Mouse (Mus musculus) MEL (cell line): ENCODE data around the gene Sult1a1. TPM values are rescaled to one million over a fixed set of nuclear protein-coding genes. Genes with fewer than 3 reads are reported as not detected.

Experiments used
- DNase-seq: peaks from one replicate; pipeline ENCODE4 v3.0.0; 2011; ENCODE audit warnings: low read depth, low spot score
- H3K27ac ChIP-seq: 2 replicates; pipeline ENCODE4 v1.5.1; 2012; ENCODE audit warnings: low read depth, mild to moderate bottlenecking, control low read depth, low read length, moderate library complexity; ENCODE audit not compliant: control insufficient read depth
- H3K27me3 ChIP-seq, 2 experiments: fragments of 150-350 bp in 1 of 2; sonication (generic) in 1 of 2; 2 replicates each; pipeline ENCODE4 v1.6.1; 2012; ENCODE audit warnings: low read length in 2 of 2, mild to moderate bottlenecking in 2 of 2, improper control_type of control experiment in 1 of 2, moderate library complexity in 1 of 2; ENCODE audit not compliant: insufficient read depth in 2 of 2, control insufficient read depth in 1 of 2
- H3K36me3 ChIP-seq, 2 experiments: 2 replicates each; pipeline ENCODE4 v1.6.1; 2012 to 2014; ENCODE audit warnings: low read length in 2 of 2, improper control_type of control experiment in 1 of 2, inconsistent platforms in 1 of 2, mild to moderate bottlenecking in 1 of 2; ENCODE audit not compliant: insufficient read depth in 2 of 2, control insufficient read depth in 1 of 2
- H3K4me1 ChIP-seq, 2 experiments: fragments of 150-350 bp in 1 of 2; sonication (generic) in 1 of 2; 2 replicates each; pipeline ENCODE4 v1.6.1; 2012; ENCODE audit warnings: low read length in 2 of 2, improper control_type of control experiment in 1 of 2, mild to moderate bottlenecking in 1 of 2; ENCODE audit not compliant: insufficient read depth in 2 of 2, control insufficient read depth in 1 of 2
- H3K4me3 ChIP-seq, 2 experiments: fragments of 150-350 bp in 1 of 2; sonication (generic) in 1 of 2; 2 replicates each; pipeline ENCODE4 v1.5.1; 2012; ENCODE audit warnings: low read depth in 2 of 2, low read length in 2 of 2, mild to moderate bottlenecking in 2 of 2, moderate library complexity in 2 of 2, control low read depth in 1 of 2, improper control_type of control experiment in 1 of 2; ENCODE audit not compliant: control insufficient read depth in 1 of 2, insufficient read depth in 1 of 2
- H3K79me2 ChIP-seq: 2 replicates; pipeline ENCODE4 v1.6.1; 2012; ENCODE audit warnings: mild to moderate bottlenecking, low read length, moderate library complexity; ENCODE audit not compliant: control insufficient read depth, poor library complexity, insufficient read depth
- H3K9ac ChIP-seq: 2 replicates; pipeline ENCODE4 v1.6.1; 2012; ENCODE audit warnings: low read depth, mild to moderate bottlenecking, control low read depth, low read length, moderate library complexity; ENCODE audit not compliant: control insufficient read depth, poor library complexity, severe bottlenecking
- H3K9me3 ChIP-seq: fragments of 150-350 bp; sonication (generic); replicated peaks from 2 replicates; pipeline ENCODE4 v1.6.1; 2012; ENCODE audit warnings: mild to moderate bottlenecking, low read length, improper control_type of control experiment, moderate library complexity; ENCODE audit not compliant: insufficient read depth
- BHLHE40 ChIP-seq: IDR thresholded peaks from 2 replicates; pipeline ENCODE4 v1.6.1; 2012; ENCODE audit warnings: low read depth, mild to moderate bottlenecking, inconsistent platforms, low read length, improper control_type of control experiment, borderline replicate concordance
- CHD1 ChIP-seq: IDR thresholded peaks from 2 replicates; pipeline ENCODE4 v1.6.1; 2012; ENCODE audit warnings: low read depth, mild to moderate bottlenecking, inconsistent platforms, low read length, improper control_type of control experiment
- CHD2 ChIP-seq: IDR thresholded peaks from 2 replicates; pipeline ENCODE4 v1.6.1; 2011; ENCODE audit warnings: low read length, improper control_type of control experiment
- E2F4 ChIP-seq: IDR thresholded peaks from 2 replicates; pipeline ENCODE4 v1.6.1; 2011; ENCODE audit warnings: low read depth, low read length, improper control_type of control experiment, borderline replicate concordance
- ELF1 ChIP-seq: IDR thresholded peaks from 2 replicates; pipeline ENCODE4 v1.6.1; 2014; ENCODE audit warnings: low read depth, mild to moderate bottlenecking, inconsistent platforms, low read length, improper control_type of control experiment, moderate library complexity
- ETS1 ChIP-seq: IDR thresholded peaks from 2 replicates; pipeline ENCODE4 v1.6.1; 2012; ENCODE audit warnings: low read depth, mild to moderate bottlenecking, inconsistent platforms, low read length, improper control_type of control experiment, moderate library complexity
- GABPA ChIP-seq: IDR thresholded peaks from 2 replicates; pipeline ENCODE4 v1.6.1; 2012; ENCODE audit warnings: low read depth, mild to moderate bottlenecking, inconsistent platforms, low read length, improper control_type of control experiment, moderate library complexity
- GATA1 ChIP-seq: IDR thresholded peaks from 2 replicates; pipeline ENCODE4 v1.6.1; 2011; ENCODE audit warnings: low read depth, low read length, improper control_type of control experiment
- HCFC1 ChIP-seq: IDR thresholded peaks from 2 replicates; pipeline ENCODE4 v1.6.1; 2012; ENCODE audit warnings: low read depth, mild to moderate bottlenecking, inconsistent platforms, low read length, improper control_type of control experiment, moderate library complexity
- JUND ChIP-seq: IDR thresholded peaks from 2 replicates; pipeline ENCODE4 v1.6.1; 2011; ENCODE audit warnings: low read depth, mild to moderate bottlenecking, improper control_type of control experiment, low read length
- MAFK ChIP-seq: IDR thresholded peaks from 2 replicates; pipeline ENCODE4 v1.6.1; 2011; ENCODE audit warnings: low read depth, mild to moderate bottlenecking, low read length, improper control_type of control experiment, borderline replicate concordance
- MAX ChIP-seq: IDR thresholded peaks from 2 replicates; pipeline ENCODE4 v1.6.1; 2011; ENCODE audit warnings: low read length, improper control_type of control experiment
- MEF2A ChIP-seq: IDR thresholded peaks from 2 replicates; pipeline ENCODE4 v1.6.1; 2014; ENCODE audit warnings: low read depth, mild to moderate bottlenecking, inconsistent platforms, low read length, improper control_type of control experiment; ENCODE audit not compliant: poor library complexity, insufficient replicate concordance, severe bottlenecking; ENCODE audit errors: extremely low read depth
- MXI1 ChIP-seq: IDR thresholded peaks from 2 replicates; pipeline ENCODE4 v1.6.1; 2011; ENCODE audit warnings: mild to moderate bottlenecking, low read depth, low read length, improper control_type of control experiment
- MYC ChIP-seq: IDR thresholded peaks from 2 replicates; pipeline ENCODE4 v1.6.1; 2011; ENCODE audit warnings: low read depth, mild to moderate bottlenecking, low read length, improper control_type of control experiment, moderate library complexity
- NELFE ChIP-seq: IDR thresholded peaks from 2 replicates; pipeline ENCODE4 v1.6.1; 2011; ENCODE audit warnings: low read depth, low read length, improper control_type of control experiment
- NRF1 ChIP-seq: IDR thresholded peaks from 2 replicates; pipeline ENCODE4 v1.6.1; 2014; ENCODE audit warnings: low read depth, mild to moderate bottlenecking, inconsistent platforms, low read length, improper control_type of control experiment, moderate library complexity; ENCODE audit not compliant: poor library complexity, insufficient read depth, severe bottlenecking
- POLR2A ChIP-seq, 2 experiments: IDR thresholded peaks; 2 replicates each; pipeline ENCODE4 v1.6.1; 2011 to 2012; ENCODE audit warnings: low read length in 2 of 2, mild to moderate bottlenecking in 2 of 2, control low read depth in 1 of 2, improper control_type of control experiment in 1 of 2, low read depth in 1 of 2, moderate library complexity in 1 of 2; ENCODE audit not compliant: control insufficient read depth in 1 of 2, insufficient read depth in 1 of 2, poor library complexity in 1 of 2
- RAD21 ChIP-seq: IDR thresholded peaks from 2 replicates; pipeline ENCODE4 v1.6.1; 2011; ENCODE audit warnings: mild to moderate bottlenecking, low read depth, low read length, improper control_type of control experiment
- RCOR1 ChIP-seq: IDR thresholded peaks from 2 replicates; pipeline ENCODE4 v1.6.1; 2012; ENCODE audit warnings: low read depth, mild to moderate bottlenecking, inconsistent platforms, low read length, improper control_type of control experiment
- SIN3A ChIP-seq: IDR thresholded peaks from 2 replicates; pipeline ENCODE4 v1.6.1; 2012; ENCODE audit warnings: low read length, improper control_type of control experiment, inconsistent platforms
- SMC3 ChIP-seq: IDR thresholded peaks from 2 replicates; pipeline ENCODE4 v1.6.1; 2011; ENCODE audit warnings: low read depth, low read length, improper control_type of control experiment
- TAL1 ChIP-seq: IDR thresholded peaks from 2 replicates; pipeline ENCODE4 v1.6.1; 2012; ENCODE audit warnings: mild to moderate bottlenecking, inconsistent platforms, low read length, moderate library complexity, mixed read lengths
- TCF12 ChIP-seq: IDR thresholded peaks from 2 replicates; pipeline ENCODE4 v1.6.1; 2014; ENCODE audit warnings: low read depth, mild to moderate bottlenecking, inconsistent platforms, low read length, improper control_type of control experiment, moderate library complexity
- UBTF ChIP-seq: IDR thresholded peaks from 2 replicates; pipeline ENCODE4 v1.6.1; 2012; ENCODE audit warnings: low read depth, mild to moderate bottlenecking, inconsistent platforms, low read length, improper control_type of control experiment, moderate library complexity, borderline replicate concordance; ENCODE audit not compliant: insufficient read depth
- USF1 ChIP-seq: IDR thresholded peaks from 2 replicates; pipeline ENCODE4 v1.6.1; 2014; ENCODE audit warnings: low read depth, mild to moderate bottlenecking, inconsistent platforms, low read length, improper control_type of control experiment, moderate library complexity
- USF2 ChIP-seq, 2 experiments: IDR thresholded peaks; 2 replicates each; pipeline ENCODE4 v1.6.1; 2011 to 2012; ENCODE audit warnings: improper control_type of control experiment in 2 of 2, low read length in 2 of 2, borderline replicate concordance in 1 of 2, inconsistent platforms in 1 of 2, low read depth in 1 of 2, mild to moderate bottlenecking in 1 of 2; ENCODE audit not compliant: insufficient read depth in 1 of 2
- ZC3H11A ChIP-seq: IDR thresholded peaks from 2 replicates; pipeline ENCODE4 v1.6.1; 2012; ENCODE audit warnings: low read depth, mild to moderate bottlenecking, inconsistent platforms, low read length, improper control_type of control experiment
- ZKSCAN1 ChIP-seq: IDR thresholded peaks from 2 replicates; pipeline ENCODE4 v1.6.1; 2012; ENCODE audit warnings: low read depth, mild to moderate bottlenecking, inconsistent platforms, low read length, improper control_type of control experiment, moderate library complexity
- ZNF384 ChIP-seq: IDR thresholded peaks from 2 replicates; pipeline ENCODE4 v1.6.1; 2012; ENCODE audit warnings: low read depth, mild to moderate bottlenecking, inconsistent platforms, low read length, improper control_type of control experiment
- polyA plus RNA-seq, 2 experiments: library from polyadenylated mRNA; stranded (reverse) in 1 of 2; unstranded in 1 of 2; fragments of >175 nt in 1 of 2; fragments of >200 nt in 1 of 2; gene quantifications; 2 replicates each; pipeline versions ENCODE4 v1.2.1 to v1.2.4; 2012; ENCODE audit warnings: low replicate concordance in 2 of 2, low read depth in 1 of 2; ENCODE audit not compliant: insufficient read length in 2 of 2, insufficient read depth in 1 of 2, missing spikeins in 1 of 2
- total RNA-seq: library from RNA; depleted of rRNA; stranded (reverse); fragments of 300-350 nt; gene quantifications from 2 replicates; pipeline ENCODE4 v1.2.3, GENCODE M21; 2012

The Sult1a1 gene
- total and polyA plus RNA-seq, 3 experiments = 0.36 TPM; not detected in 2

DNA sequence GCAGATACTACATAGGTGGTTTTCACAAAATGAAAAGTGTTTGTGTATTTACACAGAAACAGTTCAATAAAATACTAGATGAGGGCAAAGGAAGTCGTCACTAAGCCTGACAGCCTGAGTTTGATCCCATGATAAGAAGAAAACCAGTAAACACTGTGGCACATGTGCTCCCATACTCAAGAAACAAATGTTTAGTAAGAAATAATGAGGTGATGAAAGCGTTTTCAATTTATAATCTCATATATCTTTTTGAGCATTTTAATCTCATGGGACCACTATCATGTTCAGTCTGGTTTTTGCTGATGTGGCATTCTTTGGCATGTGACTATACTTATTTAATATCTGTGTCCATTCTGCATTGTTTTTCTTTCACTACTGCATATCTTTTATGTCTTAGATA, 22.2 kb downstream of the Sult1a1 start:
- no peaks in the 10 kb centered on the region for H3K27me3 ChIP-seq
- H3K36me3 ChIP-seq = peaks cover 0 to 47% of the 10 kb centered on the region in 2 experiments; a peak in 3 of 4 replicates
- DNase-seq = no peak
- H3K4me3 ChIP-seq = no peak overlapping the region
- no peaks in the 10 kb centered on the region for H3K9me3 ChIP-seq
- H3K9ac ChIP-seq = no peak overlapping the region
- TF ChIP-seq ELF1 (no peak), USF2 (IDR thresholded peaks at IDR 0.05; ENCODE audit: borderline replicate concordance in 1 of 2, insufficient read depth in 1 of 2, low read depth in 1 of 2, low read length in 2 of 2) (0 out of 4 replicates have a peak, but pooled peaks of 1 of the 2 experiments have one; percentile 3), SMC3 (no peak), MEF2A (no peak), UBTF (no peak), TCF12 (no peak), POLR2A (IDR thresholded peaks at IDR 0.05; ENCODE audit: control insufficient read depth in 1 of 2, insufficient read depth in 1 of 2, low read depth in 1 of 2, low read length in 2 of 2, poor library complexity in 1 of 2) (no peak), SIN3A (peak; percentile 57), MXI1 (peak; percentile 55), ZC3H11A (no peak), BHLHE40 (peak; percentile 31; the same call in 1 of the 2 replicates), GATA1 (peak; percentile 45), RAD21 (no peak), CHD1 (no peak), NELFE (peak; percentile 22; the same call in 1 of the 2 replicates), ZKSCAN1 (no peak), MYC (peak; percentile 76; the same call in 1 of the 2 replicates), MAFK (peak; percentile 96), E2F4 (no peak), MAX (peak; percentile 56)
- H3K79me2 ChIP-seq = peaks cover 8% of the 10 kb centered on the region
- H3K4me1 ChIP-seq = peaks cover 26 to 29% of the 10 kb centered on the region in 2 experiments
- no peak overlapping the region for H3K27ac ChIP-seq

DNA sequence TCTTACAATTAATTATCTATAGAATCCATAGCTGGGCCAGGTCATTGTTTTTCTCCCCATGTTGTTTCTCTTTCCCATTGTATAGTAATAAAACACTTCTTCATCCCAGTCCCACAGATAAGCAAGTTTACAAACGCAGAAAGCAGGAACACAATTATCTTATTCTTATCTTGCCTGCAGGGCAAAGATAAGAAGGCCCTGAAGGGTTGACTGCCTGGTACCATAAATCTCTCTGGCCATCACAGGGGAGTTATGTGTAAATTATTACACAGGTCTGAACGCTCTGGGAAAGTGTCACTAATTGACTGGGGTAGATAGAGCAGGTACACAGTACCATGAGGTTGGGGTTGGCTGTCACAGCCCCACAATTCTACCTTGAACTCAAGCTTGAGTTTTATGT, 25.4 kb downstream of the Sult1a1 start:
- Histone ChIP-seq H3K4me3 (no peak overlapping the region), H3K4me1 (peaks cover 18 to 23% of the 10 kb centered on the region in 2 experiments; a peak in 3 of 4 replicates), H3K79me2 (peaks cover 6% of the 10 kb centered on the region), H3K27ac (peak overlapping the region; percentile 49), H3K36me3 (peaks cover 0 to 29% of the 10 kb centered on the region in 2 experiments; a peak in 2 of 4 replicates), H3K9me3 (no peaks in the 10 kb centered on the region), H3K27me3 (no peaks in the 10 kb centered on the region), H3K9ac (no peak overlapping the region)
- peak; percentile 56 for DNase-seq
- TF ChIP-seq MAFK (peak; percentile 84), GABPA (no peak), SIN3A (peak; percentile 93), USF1 (0 out of 2 replicates have a peak, but pooled peaks have one; percentile 23), ZC3H11A (peak; percentile 33; the same call in 1 of the 2 replicates), MYC (peak; percentile 62; the same call in 1 of the 2 replicates), TAL1 (peak; percentile 66), ZNF384 (peak; percentile 46; the same call in 1 of the 2 replicates), CHD2 (peak; percentile 50; the same call in 1 of the 2 replicates), RCOR1 (peak; percentile 97), ETS1 (peak; percentile 95), MXI1 (peak; percentile 74), NRF1 (no peak), JUND (0 out of 2 replicates have a peak, but pooled peaks have one; percentile 40), TCF12 (peak; percentile 97), HCFC1 (peak; percentile 60), CHD1 (no peak)
